Mouse (Mus musculus): ENCODE measurements around the gene Gm28729. TPM values are rescaled to one million over a fixed set of nuclear protein-coding genes. Genes with fewer than 3 reads are reported as not detected.
"Not testable (repeated sequence)": the region's sequence is repeated elsewhere in the genome, so short reads cannot be mapped to it uniquely, and the experiment has no call there.

Gene Gm28729
- total RNA-seq, 2 experiments from 2014 or later: 0.42 TPM; not detected in 1

GRCm38 (mm10) chr9:96523148-96523547 lies 1.9 kb downstream of the Gm28729 start:
- ATAC-seq (ENCODE audit: poor library complexity, severe bottlenecking): no peak

- ATAC-seq (ENCODE audit: poor library complexity, severe bottlenecking): not testable (repeated sequence)
Measured at GRCm38 (mm10) chr9:96521574-96521973, 3.5 kb downstream of the Gm28729 start.

DNA sequence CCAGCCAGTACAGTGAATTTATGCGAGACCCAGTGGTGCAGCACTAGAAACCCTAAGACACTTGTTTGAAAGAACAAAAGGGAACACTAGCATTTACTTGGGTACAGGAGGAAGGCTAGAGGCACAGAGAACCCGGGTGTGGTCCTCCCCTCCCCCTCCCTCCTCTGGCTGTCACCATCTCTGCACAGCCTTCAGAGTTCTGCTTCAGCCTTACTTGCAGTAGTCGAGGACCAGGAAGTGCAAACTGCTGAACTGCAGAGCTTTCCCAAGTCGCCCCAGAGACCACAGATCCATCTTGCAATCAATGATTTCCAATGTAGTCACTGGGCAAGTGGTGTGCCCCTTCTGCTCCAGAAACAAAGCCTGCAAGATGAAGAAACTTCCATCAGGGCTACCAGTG lies 7.6 kb downstream of the Gm28729 start:
- ATAC-seq (ENCODE audit: poor library complexity, severe bottlenecking): peak; percentile 95

DNA sequence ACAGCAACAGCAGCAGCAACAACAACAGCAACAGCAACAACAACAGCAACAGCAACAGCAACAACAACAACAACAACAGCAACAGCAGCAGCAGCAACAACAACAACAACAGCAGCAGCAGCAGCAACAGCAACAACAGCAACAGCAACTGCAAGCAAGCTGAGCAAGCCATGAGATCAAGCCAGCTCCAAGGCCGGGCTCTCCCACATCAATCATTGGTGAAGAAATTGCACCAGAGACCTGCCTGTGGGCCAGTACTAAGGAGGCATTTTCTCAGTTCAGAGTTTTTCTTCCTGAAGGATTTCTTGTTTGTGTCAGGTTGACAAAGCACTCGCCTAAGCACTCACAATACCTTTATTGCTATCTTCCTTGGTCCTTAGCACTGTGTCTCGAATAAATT lies 8.3 kb downstream of the Gm28729 start:
- ATAC-seq (ENCODE audit: poor library complexity, severe bottlenecking): no peak

- ATAC-seq (ENCODE audit: poor library complexity, severe bottlenecking): peak; percentile 59
Measured at GRCm38 (mm10) chr9:96515737-96516136, 9.3 kb downstream of the Gm28729 start.

GRCm38 (mm10) chr9:96514278-96514677 lies 10.8 kb downstream of the Gm28729 start:
- ATAC-seq (ENCODE audit: poor library complexity, severe bottlenecking): no peak

GRCm38 (mm10) chr9:96506011-96506498 lies 19.0 kb downstream of the Gm28729 start:
- no peak for ATAC-seq (ENCODE audit: poor library complexity, severe bottlenecking)

- no peak for ATAC-seq (ENCODE audit: poor library complexity, severe bottlenecking)
Measured at GRCm38 (mm10) chr9:96505156-96505555, 19.9 kb downstream of the Gm28729 start.

- no peak for ATAC-seq (ENCODE audit: poor library complexity, severe bottlenecking)
Measured at GRCm38 (mm10) chr9:96504116-96504895, 20.8 kb downstream of the Gm28729 start.

GRCm38 (mm10) chr9:96502856-96503610 lies 22.0 kb downstream of the Gm28729 start:
- ATAC-seq (ENCODE audit: poor library complexity, severe bottlenecking): no peak

DNA sequence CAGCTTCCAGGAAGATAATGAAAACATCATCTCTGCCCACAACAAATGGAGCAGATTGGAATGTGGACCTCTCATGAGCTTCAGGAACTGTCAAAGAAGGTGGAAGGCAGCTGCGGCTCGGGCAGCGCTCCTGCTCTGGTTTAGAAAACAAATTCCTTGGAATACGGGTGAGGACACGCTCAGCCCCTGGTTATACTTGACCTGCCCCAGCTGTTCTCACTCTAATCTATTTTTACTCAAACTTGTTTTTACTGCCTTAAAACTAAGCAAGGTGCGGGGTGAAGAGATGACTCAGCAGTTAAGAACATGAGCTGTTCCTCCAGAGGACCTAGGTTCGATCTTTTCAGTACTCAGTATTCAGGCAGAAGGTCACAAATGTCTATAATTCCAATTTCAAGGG lies 23.8 kb downstream of the Gm28729 start:
- ATAC-seq (ENCODE audit: poor library complexity, severe bottlenecking): no peak

- ATAC-seq (ENCODE audit: poor library complexity, severe bottlenecking): no peak
Measured at GRCm38 (mm10) chr9:96493212-96493611, 31.9 kb downstream of the Gm28729 start.

- ATAC-seq (ENCODE audit: poor library complexity, severe bottlenecking): peak; percentile 86
Measured at GRCm38 (mm10) chr9:96491810-96492209, 33.3 kb downstream of the Gm28729 start.

- not testable (repeated sequence) for ATAC-seq (ENCODE audit: poor library complexity, severe bottlenecking)
Measured at GRCm38 (mm10) chr9:96487869-96488268, 37.2 kb downstream of the Gm28729 start.

- peak; percentile 62 for ATAC-seq (ENCODE audit: poor library complexity, severe bottlenecking)
Measured at GRCm38 (mm10) chr9:96483648-96484047, 41.4 kb downstream of the Gm28729 start.

- ATAC-seq (ENCODE audit: poor library complexity, severe bottlenecking): no peak
Measured at GRCm38 (mm10) chr9:96483028-96483427, 42.0 kb downstream of the Gm28729 start.

- ATAC-seq (ENCODE audit: poor library complexity, severe bottlenecking): peak; percentile 100
Measured at GRCm38 (mm10) chr9:96478071-96478888, 46.8 kb downstream of the Gm28729 start, which contains the start of gene Rnf7. Gene Rnf7 (minus strand): TSS chr9:96478675.

- ATAC-seq (ENCODE audit: poor library complexity, severe bottlenecking): no peak
Measured at GRCm38 (mm10) chr9:96472356-96472755, 52.7 kb downstream of the Gm28729 start.

- not testable (repeated sequence) for ATAC-seq (ENCODE audit: poor library complexity, severe bottlenecking)
Measured at GRCm38 (mm10) chr9:96471681-96472080, 53.4 kb downstream of the Gm28729 start.

DNA sequence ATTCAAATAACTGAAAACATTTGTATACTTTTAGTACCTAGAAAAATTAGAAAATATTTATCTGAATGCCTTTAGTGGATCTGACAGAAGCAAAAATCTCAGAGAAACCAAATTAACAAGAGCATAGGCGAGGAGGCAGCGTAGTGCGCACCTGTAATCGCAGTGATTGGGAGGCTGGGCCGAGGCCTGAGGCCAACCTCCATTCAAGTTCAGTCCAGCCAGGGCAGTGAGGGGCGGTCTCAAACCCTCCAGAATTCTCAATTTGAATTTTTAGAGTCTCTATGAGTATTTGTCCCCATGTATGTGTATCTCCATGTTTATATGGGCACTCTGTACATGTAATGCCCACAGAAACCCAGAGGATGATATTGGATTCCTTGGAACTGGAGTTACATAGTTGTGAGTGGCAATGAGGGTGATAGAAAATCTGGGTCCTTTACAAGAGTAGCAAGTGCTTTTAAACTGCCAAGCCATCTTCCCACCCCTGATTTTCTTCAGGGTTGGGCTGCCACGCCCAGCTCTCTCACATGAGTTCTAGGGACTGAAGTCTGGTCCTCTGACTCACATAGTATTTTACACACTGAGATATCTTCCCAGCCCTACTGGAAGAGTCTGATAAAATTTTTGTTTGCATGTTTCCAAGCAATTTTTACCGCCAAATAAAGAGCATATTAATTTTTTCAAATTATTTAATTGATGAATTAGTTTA lies 54.6 kb downstream of the Gm28729 start:
- ATAC-seq (ENCODE audit: poor library complexity, severe bottlenecking): no peak

All from megakaryocyte, adult 5-6 weeks (primary cell).